Mouse (Mus musculus) limb, embryonic 12.5 days (tissue): ENCODE measurements around the gene Trhr2. TPM values are rescaled to one million over a fixed set of nuclear protein-coding genes. Genes with fewer than 3 reads are reported as not detected.
A peak's percentile ranks its signal among the peaks of the same experiment; 100 is the strongest.

ENCODE experiments used
- ATAC-seq: fragments of 200-750 bp; cut with Nextera tagmentation; 2 replicates; pipeline ENCODE4 v1.8.0; 2017; ENCODE audit warnings: low read depth, moderate TSS enrichment; ENCODE audit not compliant: insufficient number of reproducible peaks, insufficient read depth, low FRiP score, low TSS enrichment
- H3K27ac ChIP-seq: fragments of 300-500 bp; sonication (generic); 2 replicates; pipeline ENCODE4 v1.5.1; 2016; ENCODE audit warnings: mild to moderate bottlenecking, moderate library complexity
- H3K27me3 ChIP-seq: fragments of 300-500 bp; sonication (generic); 2 replicates; pipeline ENCODE4 v1.6.1; 2016; ENCODE audit warnings: mild to moderate bottlenecking, moderate library complexity
- H3K36me3 ChIP-seq: fragments of 300-500 bp; sonication (generic); 2 replicates; pipeline ENCODE4 v1.6.1; 2016; ENCODE audit warnings: mild to moderate bottlenecking, moderate library complexity
- H3K4me1 ChIP-seq: fragments of 300-500 bp; sonication (generic); replicated peaks from 2 replicates; pipeline ENCODE4 v1.6.1; 2016
- H3K4me2 ChIP-seq: fragments of 300-500 bp; sonication (generic); 2 replicates; pipeline ENCODE4 v1.6.1; 2016; ENCODE audit warnings: mild to moderate bottlenecking, moderate library complexity
- H3K4me3 ChIP-seq: fragments of 300-500 bp; sonication (generic); replicated peaks from 2 replicates; pipeline ENCODE4 v1.5.1; 2016; ENCODE audit warnings: mild to moderate bottlenecking
- H3K9ac ChIP-seq: fragments of 300-500 bp; sonication (generic); replicated peaks from 2 replicates; pipeline ENCODE4 v1.6.1; 2016; ENCODE audit warnings: mild to moderate bottlenecking, moderate library complexity
- H3K9me3 ChIP-seq: fragments of 300-500 bp; sonication (generic); 2 replicates; pipeline ENCODE4 v1.6.1; 2016; ENCODE audit warnings: mild to moderate bottlenecking, moderate library complexity
- WGBS: fragments of 180-500 bp; shearing (Covaris S2); methylation state at CpG from one replicate; pipeline ENCODE4 v1.1.7; 2016; 5-methylcytosine and 5-hydroxymethylcytosine counted together
- polyA plus RNA-seq: library from polyadenylated mRNA; unstranded; fragments of >200 nt; fragmentation: Nextera tagmentation; extraction: Ambion mirVana; gene quantifications from 2 replicates; pipeline ENCODE4 v1.2.1, GENCODE M21; 2016

Gene Trhr2
- polyA plus RNA-seq, 1 experiment from 2014 or later, result not detected

DNA sequence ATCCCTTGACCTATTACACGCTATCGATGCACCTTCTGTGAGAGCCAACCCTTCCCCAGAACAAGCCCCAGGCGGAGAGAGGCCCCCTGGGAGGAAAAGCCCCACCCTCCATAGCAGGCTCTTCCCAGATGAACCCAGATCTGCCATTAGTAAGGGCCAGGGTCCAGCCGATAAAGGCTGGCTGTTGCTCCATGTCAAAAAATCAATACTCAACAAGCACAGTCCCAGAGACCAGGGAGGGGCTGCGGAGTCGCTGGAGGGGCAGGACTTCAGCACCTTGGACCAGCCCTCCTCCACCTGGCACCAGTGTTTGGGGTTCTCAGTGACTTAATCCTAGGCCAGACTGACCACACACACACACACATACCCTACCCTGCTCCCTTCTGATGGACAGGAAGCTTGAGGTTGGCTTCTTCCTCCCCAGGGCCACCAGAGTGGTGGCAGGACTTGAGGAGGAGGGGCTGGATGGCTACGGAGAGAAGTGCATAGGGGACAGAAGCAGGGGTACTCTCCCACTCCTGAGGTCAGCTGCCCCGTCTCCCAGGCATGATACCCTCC is 42.5 kb downstream of the Trhr2 start:
- no peaks in the 10 kb centered on the region for H3K9me3 ChIP-seq
- no peak for ATAC-seq
- H3K27ac ChIP-seq, result no peak overlapping the region
- H3K36me3 ChIP-seq, result no peaks in the 10 kb centered on the region
- H3K4me2 ChIP-seq, result no peak overlapping the region
- H3K4me3 ChIP-seq, result no peak overlapping the region
- WGBS, result 59% methylated on average over 8 of the region's 8 CpGs
- H3K4me1 ChIP-seq, result 0 out of 2 replicates have a peak, but pooled peaks cover 14% of the 10 kb centered on the region
- 0 out of 2 replicates have a peak overlapping the region, but pooled peaks have one; percentile 12 for H3K9ac ChIP-seq
- peaks cover 15% of the 10 kb centered on the region for H3K27me3 ChIP-seq

GRCm38 (mm10) chr8:122316402-122316801 is 44.1 kb downstream of the Trhr2 start:
- no peak overlapping the region for H3K9ac ChIP-seq
- H3K27ac ChIP-seq, result no peak overlapping the region
- no peak overlapping the region for H3K4me2 ChIP-seq
- H3K27me3 ChIP-seq, result peaks cover 4% of the 10 kb centered on the region
- ATAC-seq, result no peak
- 45% methylated on average over 2 of the region's 2 CpGs for WGBS
- H3K4me3 ChIP-seq, result no peak overlapping the region
- H3K4me1 ChIP-seq, result 0 out of 2 replicates have a peak, but pooled peaks cover 14% of the 10 kb centered on the region
- H3K9me3 ChIP-seq, result no peaks in the 10 kb centered on the region
- no peaks in the 10 kb centered on the region for H3K36me3 ChIP-seq

DNA sequence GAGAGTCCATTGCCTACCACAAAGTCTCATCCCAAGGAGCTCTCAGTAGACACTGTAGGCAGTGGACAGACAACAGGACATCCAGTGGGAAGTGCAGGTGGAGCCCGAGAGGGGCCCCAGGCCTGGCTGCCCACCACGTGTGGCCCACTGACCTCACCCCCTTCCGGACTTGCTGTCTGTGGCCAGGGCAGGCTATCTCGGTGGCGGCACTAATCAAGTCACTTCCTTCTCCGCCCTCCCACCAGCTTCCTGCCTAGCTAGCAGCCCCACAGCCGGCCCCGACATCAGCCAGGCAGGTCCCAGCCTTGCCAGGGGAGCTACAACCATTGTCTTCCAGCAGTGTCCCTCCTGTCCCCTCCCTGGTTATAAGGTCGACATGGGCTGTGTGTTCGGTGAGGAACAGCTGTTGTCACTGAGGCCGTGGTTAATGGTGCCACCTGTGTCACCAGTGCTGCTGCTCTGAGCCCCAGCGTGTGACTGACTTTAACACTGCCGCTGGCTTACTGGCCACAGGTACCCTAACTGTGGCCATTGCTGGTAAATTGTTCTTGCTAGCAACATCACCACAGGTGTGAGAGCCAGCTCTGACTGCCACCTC is 45.5 kb downstream of the Trhr2 start:
- Histone ChIP-seq H3K9me3 (no peaks in the 10 kb centered on the region), H3K4me3 (no peak overlapping the region), H3K4me1 (0 out of 2 replicates have a peak, but pooled peaks cover 11% of the 10 kb centered on the region), H3K36me3 (no peaks in the 10 kb centered on the region), H3K9ac (no peak overlapping the region), H3K4me2 (no peak overlapping the region), H3K27me3 (no peaks in the 10 kb centered on the region; the same call in 1 of the 2 replicates), H3K27ac (no peak overlapping the region)
- no peak for ATAC-seq
- WGBS, result 58% methylated on average over 13 of the region's 13 CpGs

DNA sequence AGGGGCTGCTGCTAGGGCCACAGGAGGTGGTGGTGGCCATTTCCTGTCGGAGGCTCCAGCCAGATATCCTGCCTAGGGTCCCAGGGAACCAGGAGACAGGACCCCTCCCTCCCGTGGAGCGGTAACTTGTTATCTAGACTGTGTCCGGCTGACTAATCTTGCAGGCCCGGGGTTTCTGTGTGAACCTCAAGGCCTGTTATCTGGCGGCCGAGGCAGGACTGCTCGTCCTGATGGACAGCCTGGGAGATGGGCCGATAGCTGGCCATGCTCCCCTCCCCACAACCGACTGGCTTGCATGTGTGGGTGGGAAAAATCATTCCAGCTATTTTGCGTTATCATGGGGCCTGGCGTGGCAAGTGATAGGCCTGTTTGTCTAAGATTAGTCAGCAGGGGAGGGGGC is 47.2 kb downstream of the Trhr2 start:
- 61% methylated on average over 12 of the region's 12 CpGs for WGBS
- Histone ChIP-seq H3K27ac (no peak overlapping the region), H3K4me3 (no peak overlapping the region), H3K9ac (no peak overlapping the region), H3K4me2 (no peak overlapping the region), H3K9me3 (no peaks in the 10 kb centered on the region), H3K27me3 (no peaks in the 10 kb centered on the region; the same call in 1 of the 2 replicates), H3K36me3 (no peaks in the 10 kb centered on the region), H3K4me1 (0 out of 2 replicates have a peak, but pooled peaks cover 9% of the 10 kb centered on the region)
- ATAC-seq, result no peak

GRCm38 (mm10) chr8:122312553-122312952 is 48.0 kb downstream of the Trhr2 start:
- WGBS, result 83% methylated on average over 2 of the region's 2 CpGs
- Histone ChIP-seq H3K36me3 (no peaks in the 10 kb centered on the region), H3K27me3 (no peaks in the 10 kb centered on the region; the same call in 1 of the 2 replicates), H3K4me2 (no peak overlapping the region), H3K4me1 (0 out of 2 replicates have a peak, but pooled peaks cover 5% of the 10 kb centered on the region), H3K27ac (no peak overlapping the region), H3K9me3 (no peaks in the 10 kb centered on the region), H3K4me3 (no peak overlapping the region), H3K9ac (no peak overlapping the region)
- no peak for ATAC-seq

DNA sequence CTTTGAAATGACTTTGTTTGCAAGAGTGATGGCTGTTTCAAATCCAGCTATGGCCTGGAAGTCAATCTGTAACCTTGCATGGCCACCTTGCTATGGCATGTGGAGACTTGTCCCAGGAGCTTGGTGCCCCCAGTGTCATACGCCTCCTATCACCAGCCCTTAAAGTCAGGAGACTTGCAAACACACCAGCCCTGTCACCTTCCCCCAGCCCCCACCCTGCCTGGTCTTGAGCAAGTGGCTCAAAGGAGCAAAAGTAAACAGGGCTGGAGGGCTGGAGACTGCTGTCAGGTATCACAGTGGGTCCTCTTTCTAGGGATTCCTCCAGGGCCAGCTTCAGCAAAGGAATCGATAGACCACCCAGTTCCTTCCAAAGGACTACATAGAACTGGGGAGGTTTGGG is 49.4 kb downstream of the Trhr2 start:
- Histone ChIP-seq H3K9ac (no peak overlapping the region), H3K9me3 (no peaks in the 10 kb centered on the region), H3K27me3 (no peaks in the 10 kb centered on the region), H3K4me2 (no peak overlapping the region), H3K27ac (no peak overlapping the region), H3K4me3 (no peak overlapping the region), H3K36me3 (no peaks in the 10 kb centered on the region), H3K4me1 (0 out of 2 replicates have a peak, but pooled peaks cover 5% of the 10 kb centered on the region)
- WGBS, result 85% methylated on average over 2 of the region's 2 CpGs
- ATAC-seq, result no peak

GRCm38 (mm10) chr8:122309272-122309671 is 51.3 kb downstream of the Trhr2 start:
- Histone ChIP-seq H3K36me3 (no peaks in the 10 kb centered on the region), H3K4me3 (no peak overlapping the region), H3K4me1 (peaks cover 3% of the 10 kb centered on the region; the same call in 1 of the 2 replicates), H3K9ac (no peak overlapping the region), H3K4me2 (no peak overlapping the region), H3K27ac (no peak overlapping the region), H3K27me3 (no peaks in the 10 kb centered on the region), H3K9me3 (no peaks in the 10 kb centered on the region)
- WGBS, result 90% methylated on average over 12 of the region's 12 CpGs
- no peak for ATAC-seq

DNA sequence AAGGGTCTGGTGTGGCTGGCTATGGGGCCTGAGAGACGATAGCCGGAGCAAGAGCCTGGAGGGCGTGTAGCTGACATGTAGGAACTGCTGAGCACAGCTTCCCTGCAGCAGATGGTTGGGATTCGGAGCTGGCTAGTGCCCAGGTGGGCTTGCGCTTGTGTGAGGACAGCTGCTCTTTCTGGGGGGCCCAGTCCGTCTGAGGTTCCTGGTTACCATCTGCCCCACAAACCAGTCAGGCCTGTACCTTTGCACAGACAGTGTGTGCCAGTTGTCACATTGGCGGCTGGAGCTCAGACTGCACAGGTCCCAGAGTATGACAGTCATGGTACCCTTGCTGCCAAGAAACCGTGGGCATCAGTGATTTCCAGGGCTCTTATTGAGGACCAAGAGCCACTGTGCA is 52.7 kb downstream of the Trhr2 start:
- no peaks in the 10 kb centered on the region for H3K9me3 ChIP-seq
- H3K36me3 ChIP-seq, result no peaks in the 10 kb centered on the region
- H3K4me3 ChIP-seq, result no peak overlapping the region
- ATAC-seq, result no peak
- H3K4me2 ChIP-seq, result no peak overlapping the region
- 90% methylated on average over 8 of the region's 8 CpGs for WGBS
- no peak overlapping the region for H3K27ac ChIP-seq
- no peak overlapping the region for H3K9ac ChIP-seq
- H3K27me3 ChIP-seq, result no peaks in the 10 kb centered on the region
- H3K4me1 ChIP-seq, result peaks cover 11% of the 10 kb centered on the region; the same call in 1 of the 2 replicates

Other genes with a start within 250 kb of the Trhr2 start
- 1.2 and 1.4 TPM in 2 replicates for gene Zfpm1, start 78.6 kb downstream of the Trhr2 start, polyA plus RNA-seq
- gene Zc3h18, start 15.9 kb upstream of the Trhr2 start, polyA plus RNA-seq, result 76.7 and 76.9 TPM in 2 replicates
- gene Il17c, start 61.3 kb upstream of the Trhr2 start, polyA plus RNA-seq, result not detected in 2 replicates
- gene Cyba, start 72.2 kb upstream of the Trhr2 start, polyA plus RNA-seq, result 101 and 104 TPM in 2 replicates
- 40.5 and 48.7 TPM in 2 replicates for gene Mvd, start 82.7 kb upstream of the Trhr2 start, polyA plus RNA-seq
- 0.16 and 0.38 TPM in 2 replicates for gene Snai3, start 100.0 kb upstream of the Trhr2 start, polyA plus RNA-seq
- 45.8 and 46.4 TPM in 2 replicates for gene Rnf166, start 115.3 kb upstream of the Trhr2 start, polyA plus RNA-seq
- 79.5 and 80.5 TPM in 2 replicates for gene Ctu2, start 115.4 kb upstream of the Trhr2 start, polyA plus RNA-seq
- gene Piezo1, start 190.6 kb upstream of the Trhr2 start, polyA plus RNA-seq, result 11.9 and 13.9 TPM in 2 replicates
- gene Cdt1, start 207.3 kb upstream of the Trhr2 start, polyA plus RNA-seq, result 52.3 and 52.7 TPM in 2 replicates
- gene Aprt, start 216.2 kb upstream of the Trhr2 start, polyA plus RNA-seq, result 299 and 305 TPM in 2 replicates